Mouse (Mus musculus) intestine, embryonic 15.5 days (tissue): ENCODE measurements around the gene Olfr952. TPM values are rescaled to one million over a fixed set of nuclear protein-coding genes. Genes with fewer than 3 reads are reported as not detected.

Source experiments
- ATAC-seq: fragments of 200-750 bp; cut with Nextera tagmentation; 2 replicates; pipeline ENCODE4 v1.8.0; 2017; ENCODE audit warnings: moderate TSS enrichment, moderate library complexity
- H3K27ac ChIP-seq: fragments of 300-500 bp; sonication (generic); 2 replicates; pipeline ENCODE4 v1.5.1; 2015; ENCODE audit warnings: mild to moderate bottlenecking, inconsistent platforms
- H3K27me3 ChIP-seq: fragments of 300-500 bp; sonication (generic); replicated peaks from 2 replicates; pipeline ENCODE4 v1.6.1; 2015; ENCODE audit warnings: inconsistent platforms
- H3K36me3 ChIP-seq: fragments of 300-500 bp; sonication (generic); 2 replicates; pipeline ENCODE4 v1.6.1; 2015; ENCODE audit warnings: inconsistent platforms
- H3K4me1 ChIP-seq: fragments of 300-500 bp; sonication (generic); replicated peaks from 2 replicates; pipeline ENCODE4 v1.6.1; 2015; ENCODE audit warnings: inconsistent platforms
- H3K4me2 ChIP-seq: fragments of 300-500 bp; sonication (generic); replicated peaks from 2 replicates; pipeline ENCODE4 v1.6.1; 2015; ENCODE audit warnings: mild to moderate bottlenecking, inconsistent platforms
- H3K4me3 ChIP-seq: fragments of 300-500 bp; sonication (generic); replicated peaks from 2 replicates; pipeline ENCODE4 v1.5.1; 2015; ENCODE audit warnings: inconsistent platforms
- H3K9ac ChIP-seq: fragments of 300-500 bp; sonication (generic); 2 replicates; pipeline ENCODE4 v1.6.1; 2015; ENCODE audit warnings: inconsistent platforms
- H3K9me3 ChIP-seq: fragments of 300-500 bp; sonication (generic); 2 replicates; pipeline ENCODE4 v1.6.1; 2016; ENCODE audit warnings: inconsistent platforms
- WGBS: fragments of 180-500 bp; shearing (Covaris S2); methylation state at CpG from one replicate; pipeline ENCODE4 v1.1.7; 2015; 5-methylcytosine and 5-hydroxymethylcytosine counted together
- polyA plus RNA-seq: library from polyadenylated mRNA; unstranded; fragments of >200 nt; fragmentation: Nextera tagmentation; extraction: Ambion mirVana; gene quantifications from 2 replicates; pipeline ENCODE4 v1.2.1, GENCODE M21; 2015

The Olfr952 gene
- polyA plus RNA-seq: not detected in 2 replicates

GRCm38 (mm10) chr9:39427048-39427447 is at the start of gene Olfr952:
Gene Olfr952, minus strand, starts transcription at chr9:39427148.
- no peak within 1 kb of the TSS for H3K27ac ChIP-seq
- H3K4me2 ChIP-seq: no peak within 1 kb of the TSS
- H3K4me1 ChIP-seq: no peaks in the 10 kb centered on the region
- no peaks in the 10 kb centered on the region for H3K9me3 ChIP-seq
- H3K9ac ChIP-seq: no peak within 1 kb of the TSS
- no peaks in the 10 kb centered on the region for H3K36me3 ChIP-seq
- H3K4me3 ChIP-seq: no peak within 1 kb of the TSS
- H3K27me3 ChIP-seq: no peaks in the 10 kb centered on the region
- ATAC-seq: no peak

- 49% methylated on average over 1 of the region's 1 CpGs for WGBS
- no peak for ATAC-seq
- Histone ChIP-seq H3K27me3 (no peaks in the 10 kb centered on the region), H3K4me3 (no peak within 1 kb of the TSS), H3K36me3 (no peaks in the 10 kb centered on the region), H3K27ac (no peak within 1 kb of the TSS), H3K4me2 (no peak within 1 kb of the TSS), H3K9ac (no peak within 1 kb of the TSS), H3K4me1 (no peaks in the 10 kb centered on the region), H3K9me3 (no peaks in the 10 kb centered on the region)
Observed at GRCm38 (mm10) chr9:39471844-39472243, 44.9 kb upstream of the Olfr952 start, which contains the start of gene Olfr955. Gene Olfr955, minus strand, starts transcription at chr9:39471944.

GRCm38 (mm10) chr9:39456401-39456800 is 29.5 kb upstream of the Olfr952 start, which contains the start of gene Olfr954:
Gene Olfr954, plus strand, starts transcription at chr9:39456701.
- Histone ChIP-seq H3K4me1 (no peaks in the 10 kb centered on the region), H3K36me3 (no peaks in the 10 kb centered on the region), H3K4me3 (no peak within 1 kb of the TSS), H3K4me2 (no peak within 1 kb of the TSS), H3K9me3 (no peaks in the 10 kb centered on the region), H3K9ac (no peak within 1 kb of the TSS), H3K27me3 (no peaks in the 10 kb centered on the region), H3K27ac (no peak within 1 kb of the TSS)
- WGBS: 85% methylated on average over 6 of the region's 6 CpGs
- ATAC-seq: no peak

GRCm38 (mm10) chr9:39387110-39387509 is 39.8 kb downstream of the Olfr952 start, which contains the start of gene Olfr951:
Gene Olfr951, plus strand, starts transcription at chr9:39387410.
- ATAC-seq: no peak
- Histone ChIP-seq H3K9me3 (no peaks in the 10 kb centered on the region), H3K27ac (no peak within 1 kb of the TSS), H3K4me1 (no peaks in the 10 kb centered on the region), H3K4me3 (no peak within 1 kb of the TSS), H3K36me3 (no peaks in the 10 kb centered on the region), H3K4me2 (no peak within 1 kb of the TSS), H3K27me3 (no peaks in the 10 kb centered on the region), H3K9ac (no peak within 1 kb of the TSS)
- WGBS: 88% methylated on average over 2 of the region's 2 CpGs

Other genes starting within 250 kb of the Olfr952 start
- gene Olfr944, start 225.2 kb downstream of the Olfr952 start, polyA plus RNA-seq: not detected in 2 replicates
- not detected in 2 replicates for gene Olfr1537, start 177.2 kb downstream of the Olfr952 start, polyA plus RNA-seq
- not detected in 2 replicates for gene Olfr945, start 150.3 kb downstream of the Olfr952 start, polyA plus RNA-seq
- not detected in 2 replicates for gene Olfr948, start 101.1 kb downstream of the Olfr952 start, polyA plus RNA-seq
- gene Olfr951, start 39.7 kb downstream of the Olfr952 start, polyA plus RNA-seq: not detected in 2 replicates
- not detected in 2 replicates for gene Olfr954, start 29.6 kb upstream of the Olfr952 start, polyA plus RNA-seq
- not detected in 2 replicates for gene Olfr955, start 44.8 kb upstream of the Olfr952 start, polyA plus RNA-seq
- not detected in 2 replicates for gene Olfr44, start 66.8 kb upstream of the Olfr952 start, polyA plus RNA-seq
- not detected in 2 replicates for gene Olfr957, start 88.7 kb upstream of the Olfr952 start, polyA plus RNA-seq
- gene Olfr958, start 126.9 kb upstream of the Olfr952 start, polyA plus RNA-seq: not detected in 2 replicates
- not detected in 2 replicates for gene Olfr959, start 148.4 kb upstream of the Olfr952 start, polyA plus RNA-seq
- gene AW551984, start 177.3 kb upstream of the Olfr952 start, polyA plus RNA-seq: 18.3 and 20.1 TPM in 2 replicates
- not detected in 2 replicates for gene Olfr148, start 183.5 kb upstream of the Olfr952 start, polyA plus RNA-seq
- not detected in 2 replicates for gene Olfr960, start 194.2 kb upstream of the Olfr952 start, polyA plus RNA-seq
- gene Olfr961, start 217.9 kb upstream of the Olfr952 start, polyA plus RNA-seq: not detected in 2 replicates
- not detected in 2 replicates for gene Olfr963, start 240.1 kb upstream of the Olfr952 start, polyA plus RNA-seq